Mouse (Mus musculus) megakaryocyte, embryonic 14.5 days (primary cell): ENCODE measurements around the gene Stc2. TPM values are rescaled to one million over a fixed set of nuclear protein-coding genes. Genes with fewer than 3 reads are reported as not detected.

Source experiments
- H3K27me3 ChIP-seq: replicated peaks from 2 replicates; pipeline ENCODE3; 2012; ENCODE audit warnings: inconsistent platforms
- H3K36me3 ChIP-seq: replicated peaks from 2 replicates; pipeline ENCODE3; 2012; ENCODE audit warnings: low read length, inconsistent platforms, mixed read lengths
- H3K4me1 ChIP-seq: 2 replicates; pipeline ENCODE4 v1.6.1; 2012; ENCODE audit warnings: inconsistent platforms
- H3K4me3 ChIP-seq: replicated peaks from 2 replicates; pipeline ENCODE3; 2012; ENCODE audit warnings: moderate library complexity, mild to moderate bottlenecking, inconsistent platforms
- H3K9me3 ChIP-seq: 2 replicates; pipeline ENCODE4 v1.6.1; 2012; ENCODE audit warnings: inconsistent platforms
- FLI1 ChIP-seq: IDR thresholded peaks from 2 replicates; pipeline ENCODE4 v1.6.1; 2012; ENCODE audit warnings: low read length, inconsistent platforms, mixed read lengths
- GATA1 ChIP-seq: IDR thresholded peaks from 3 replicates; pipeline ENCODE4 v1.6.1; 2012; ENCODE audit warnings: mixed read lengths, low read length, inconsistent platforms, borderline replicate concordance
- polyA plus RNA-seq: library from polyadenylated mRNA; stranded (reverse); fragments of >175 nt; gene quantifications from 2 replicates; pipeline ENCODE4 v1.2.3, GENCODE M21; 2012; ENCODE audit warnings: low replicate concordance; ENCODE audit not compliant: insufficient read depth

The Stc2 gene
- polyA plus RNA-seq, 1 experiment: 15.5 TPM

DNA sequence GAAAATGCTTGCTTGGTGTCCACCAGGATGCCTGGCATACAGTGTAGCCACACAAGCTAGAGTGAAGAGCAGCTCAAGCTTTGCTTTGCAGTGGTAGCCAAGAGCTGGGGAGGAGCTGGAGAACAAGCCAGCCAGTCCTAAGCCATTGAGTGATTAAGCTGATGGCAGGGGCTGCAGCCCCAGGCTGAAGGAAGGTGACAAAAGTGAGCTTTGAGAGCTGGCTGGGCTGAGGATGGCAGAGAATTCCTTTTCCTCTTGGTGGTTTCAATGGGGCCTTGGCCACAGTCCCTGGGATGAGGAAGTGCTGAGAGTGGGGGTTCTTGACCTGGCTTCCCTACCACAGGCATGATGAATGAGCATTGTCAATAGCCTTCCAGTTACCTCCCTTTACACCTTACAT lies 13.0 kb downstream of the Stc2 start:
- TF ChIP-seq GATA1: no peak
- TF ChIP-seq FLI1: no peak
- no peak overlapping the region for H3K4me3 ChIP-seq
- H3K9me3 ChIP-seq: no peaks in the 10 kb centered on the region
- H3K36me3 ChIP-seq: peaks cover 48% of the 10 kb centered on the region
- H3K27me3 ChIP-seq: no peaks in the 10 kb centered on the region
- H3K4me1 ChIP-seq: peaks cover 80% of the 10 kb centered on the region

DNA sequence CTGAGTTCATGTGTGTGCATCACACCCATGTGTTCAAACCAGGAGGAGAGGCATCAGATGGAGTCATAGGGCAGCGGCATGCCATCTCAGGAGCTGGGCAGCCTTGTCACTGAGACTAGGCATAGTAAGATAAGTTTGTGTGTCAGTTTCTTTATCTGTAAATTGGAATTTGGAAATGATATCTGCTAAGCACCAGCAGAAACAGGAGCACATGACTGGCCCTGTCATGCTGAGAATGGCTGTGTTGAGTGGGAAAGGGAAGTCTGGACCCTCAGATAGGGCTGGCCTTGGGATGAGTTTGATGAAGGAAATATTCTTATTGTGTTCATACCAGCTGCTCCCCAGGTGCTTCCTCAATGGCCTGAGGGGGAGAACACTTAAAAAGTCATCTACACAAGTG lies 14.1 kb downstream of the Stc2 start:
- TF ChIP-seq FLI1 (no peak), GATA1 (no peak)
- H3K9me3 ChIP-seq: no peaks in the 10 kb centered on the region
- H3K4me3 ChIP-seq: no peak overlapping the region
- H3K27me3 ChIP-seq: no peaks in the 10 kb centered on the region
- H3K36me3 ChIP-seq: peaks cover 37% of the 10 kb centered on the region
- peaks cover 91% of the 10 kb centered on the region for H3K4me1 ChIP-seq

DNA sequence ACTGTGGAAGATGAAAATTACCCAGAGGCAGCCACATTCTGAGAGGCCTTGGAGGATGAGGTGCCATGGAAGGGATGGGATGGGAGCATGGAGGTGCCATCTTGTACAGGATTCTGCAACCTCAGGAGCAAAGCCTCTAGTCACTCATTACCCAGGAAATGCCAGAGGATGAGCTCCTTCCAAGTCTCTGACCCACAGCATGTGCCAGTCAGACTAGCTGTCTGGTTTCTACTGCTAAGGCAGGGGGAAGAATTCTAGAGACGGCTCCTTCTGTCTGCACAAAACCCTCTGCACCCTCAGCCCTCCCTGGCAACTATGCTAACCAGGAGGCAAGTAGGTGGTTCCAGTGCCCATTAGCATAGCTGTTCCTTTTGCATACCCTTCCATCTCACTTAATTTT lies 15.4 kb downstream of the Stc2 start:
- H3K4me3 ChIP-seq: no peak overlapping the region
- H3K36me3 ChIP-seq: peaks cover 25% of the 10 kb centered on the region
- H3K9me3 ChIP-seq: no peaks in the 10 kb centered on the region
- no peak for TF ChIP-seq GATA1
- no peak for TF ChIP-seq FLI1
- peaks cover 80% of the 10 kb centered on the region for H3K4me1 ChIP-seq
- H3K27me3 ChIP-seq: no peaks in the 10 kb centered on the region

Other genes with a start within 250 kb of the Stc2 start
- not detected in 2 replicates for gene Gm17332, start 187.6 kb downstream of the Stc2 start, polyA plus RNA-seq